Mouse (Mus musculus) ovary, postnatal 36 days (tissue): ENCODE results near the gene Hfe2.
"Not testable (repeated sequence)": the region's sequence is repeated elsewhere in the genome, so short reads cannot be mapped to it uniquely, and the experiment has no call there.

Source experiments
- DNase-seq: peaks from one replicate; pipeline ENCODE4 v3.0.0; 2022; ENCODE audit warnings: low spot score, mixed read lengths

Hfe2 gene

GRCm38 (mm10) chr3:96524914-96525313 lies at the start of gene Hfe2:
Gene Hfe2 (plus strand): TSS chr3:96525172.
- no peak for DNase-seq

DNA sequence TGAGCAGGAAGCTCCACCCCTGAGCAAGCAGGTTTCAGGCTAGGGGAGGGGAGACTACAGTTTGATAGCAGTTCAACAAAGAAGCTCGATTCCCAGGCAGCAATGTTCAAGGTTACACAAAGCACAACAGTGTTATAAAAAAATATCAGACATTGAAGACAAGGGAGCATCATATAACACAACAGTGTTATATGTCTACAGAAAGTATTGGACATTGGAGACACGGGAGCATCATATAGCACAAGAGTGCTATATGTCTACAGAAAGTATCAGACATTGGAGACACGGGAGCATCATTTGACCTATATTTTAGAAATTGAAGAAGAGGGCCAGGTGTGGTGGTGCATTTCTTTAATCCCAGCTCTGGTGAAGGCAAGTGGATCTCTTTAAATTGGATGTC lies 47.9 kb upstream of the Hfe2 start:
- no peak for DNase-seq

- no peak for DNase-seq
Measured at GRCm38 (mm10) chr3:96477558-96477957, 47.4 kb upstream of the Hfe2 start.

GRCm38 (mm10) chr3:96479249-96479648 lies 45.7 kb upstream of the Hfe2 start:
- DNase-seq = no peak

DNA sequence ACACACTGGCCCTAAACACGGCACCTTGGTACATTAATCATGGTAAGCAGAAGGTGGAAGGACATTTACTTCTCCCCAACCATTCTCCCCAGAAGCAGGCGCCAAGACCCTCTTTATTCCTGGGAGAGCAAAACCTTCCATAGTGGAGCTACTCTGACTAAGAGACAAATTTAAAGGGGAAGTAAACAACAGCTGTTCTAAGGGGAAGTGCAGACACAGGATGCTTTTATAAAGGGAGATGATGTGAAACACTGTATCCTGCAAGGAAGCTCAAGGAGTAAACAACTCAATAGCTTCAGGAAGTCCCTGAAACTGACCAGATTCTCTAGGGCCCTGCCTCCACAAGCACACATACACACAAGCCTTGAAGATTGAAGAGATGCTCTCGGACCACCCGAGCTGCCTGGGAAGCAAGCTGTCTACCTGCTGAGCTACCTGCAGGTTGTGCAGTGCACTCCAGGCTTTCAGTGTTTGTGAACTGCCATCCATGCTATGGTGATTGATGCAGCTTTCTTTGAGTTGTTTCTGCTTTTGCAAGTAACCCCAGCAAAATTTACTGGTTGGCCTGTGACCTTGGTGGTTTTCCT lies 44.2 kb upstream of the Hfe2 start:
- DNase-seq = no peak

DNA sequence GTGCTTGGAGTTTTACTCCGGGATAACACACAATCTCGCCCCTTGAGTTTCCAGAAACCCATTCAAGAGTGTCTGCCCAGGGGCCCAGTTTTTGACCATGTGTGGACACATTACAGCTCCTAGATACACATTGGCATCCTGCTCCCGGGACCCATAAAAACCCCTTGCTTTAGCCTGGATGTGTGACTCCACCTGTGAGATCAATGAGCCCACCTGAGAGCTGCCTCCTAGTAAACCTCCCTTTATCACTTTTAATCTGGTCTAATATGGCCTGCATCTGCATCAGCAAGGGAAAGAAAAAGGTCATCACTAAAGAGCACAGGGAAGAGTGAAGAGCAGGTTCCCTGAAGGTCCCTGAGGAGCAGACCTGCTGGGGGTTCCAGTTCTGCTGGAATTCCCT lies 43.1 kb upstream of the Hfe2 start:
- DNase-seq = no peak

- no peak for DNase-seq
Measured at GRCm38 (mm10) chr3:96482451-96482850, 42.5 kb upstream of the Hfe2 start.

DNA sequence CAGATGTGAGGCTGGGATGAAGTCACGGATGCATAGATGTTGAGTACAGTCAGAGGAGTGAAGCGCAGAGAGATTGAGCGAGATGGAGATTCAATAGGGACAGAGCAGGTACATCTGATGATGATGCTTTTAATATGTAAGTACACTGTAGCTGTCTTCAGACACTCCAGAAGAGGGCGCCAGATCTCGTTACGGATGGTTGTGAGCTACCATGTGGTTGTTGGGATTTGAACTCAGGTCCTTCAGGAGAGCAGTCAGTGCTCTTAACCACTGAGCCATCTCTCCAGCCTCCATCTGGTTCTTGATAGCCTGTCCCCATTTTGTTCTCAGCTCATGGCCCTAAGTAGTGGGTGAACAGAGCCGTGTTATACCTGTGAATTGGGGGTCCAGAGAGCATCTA lies 41.9 kb upstream of the Hfe2 start:
- DNase-seq = not testable (repeated sequence)

DNA sequence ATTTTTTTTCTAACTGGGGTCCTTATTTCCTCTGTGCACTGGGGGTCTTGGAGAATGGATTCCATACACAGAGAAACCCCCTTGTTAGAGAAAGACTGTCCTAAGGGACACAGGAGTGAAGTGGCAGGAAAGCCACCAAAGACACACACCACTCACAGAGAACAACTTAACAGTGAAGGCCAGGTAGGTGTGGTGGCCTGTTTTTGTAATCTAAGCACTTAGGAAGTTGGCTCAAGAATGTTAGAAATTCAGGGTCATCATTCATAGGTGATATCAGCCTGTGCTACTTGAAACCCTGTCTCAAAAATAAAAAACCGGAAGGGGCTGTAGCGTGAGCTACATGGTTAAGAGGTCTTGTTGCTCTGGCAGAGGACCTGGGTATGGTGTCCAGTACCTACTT lies 41.0 kb upstream of the Hfe2 start:
- no peak for DNase-seq

DNA sequence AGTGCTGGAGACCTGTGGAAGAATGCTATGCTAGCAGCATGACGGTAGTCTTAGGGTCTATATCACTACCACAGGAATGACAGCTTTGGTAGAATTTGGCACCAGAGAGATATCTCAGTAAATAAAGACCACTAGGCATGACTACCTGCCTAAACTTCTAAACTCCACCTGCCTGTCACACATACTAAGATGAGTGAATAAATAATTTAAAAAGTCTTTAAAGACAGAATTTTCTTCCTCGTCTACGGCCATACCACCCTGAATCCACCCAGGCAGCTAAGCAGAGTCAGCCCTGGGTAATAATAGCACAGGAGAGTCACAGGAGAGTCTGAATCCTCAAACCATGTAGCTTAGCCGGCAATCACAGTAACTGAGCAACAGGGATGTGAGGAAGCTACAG lies 40.1 kb upstream of the Hfe2 start:
- DNase-seq = no peak

GRCm38 (mm10) chr3:96485361-96485760 lies 39.6 kb upstream of the Hfe2 start:
- DNase-seq = no peak

GRCm38 (mm10) chr3:96486064-96486827 lies 38.7 kb upstream of the Hfe2 start:
- not testable (repeated sequence) for DNase-seq

DNA sequence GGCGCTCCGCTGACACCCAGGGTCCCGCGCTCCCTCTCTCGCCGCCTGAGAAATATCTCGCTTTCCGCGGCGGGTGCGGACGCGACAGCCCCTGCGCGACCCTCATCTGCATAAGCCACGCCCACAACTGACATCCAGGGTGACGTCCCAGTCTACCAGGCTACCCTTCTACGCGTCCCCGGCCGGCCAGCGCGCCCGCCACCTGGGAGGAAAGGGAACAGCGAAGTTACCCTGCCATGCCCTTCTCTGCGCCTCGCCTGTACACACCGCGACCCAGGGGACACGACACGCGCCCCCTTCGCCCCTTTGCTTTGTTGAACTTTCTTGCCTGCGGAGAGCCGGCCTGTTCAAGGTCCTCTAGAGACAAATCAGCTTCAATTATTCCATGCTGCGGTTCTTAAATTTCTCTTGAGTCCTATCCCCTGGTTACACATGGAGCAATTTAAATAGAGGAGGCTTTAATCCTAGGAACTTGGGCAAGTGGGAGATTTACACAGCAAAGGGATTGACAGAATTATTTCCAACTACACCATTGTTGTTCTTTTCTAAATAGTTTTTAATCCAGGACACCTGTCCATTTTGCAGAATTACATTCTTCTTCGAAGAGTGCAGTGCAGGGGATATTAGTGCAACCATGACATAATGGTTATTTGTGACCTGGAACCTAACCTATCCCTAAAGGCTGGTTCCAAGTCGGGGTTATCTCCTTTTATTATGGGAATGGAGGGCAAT lies 38.0 kb upstream of the Hfe2 start:
- not testable (repeated sequence) for DNase-seq

DNA sequence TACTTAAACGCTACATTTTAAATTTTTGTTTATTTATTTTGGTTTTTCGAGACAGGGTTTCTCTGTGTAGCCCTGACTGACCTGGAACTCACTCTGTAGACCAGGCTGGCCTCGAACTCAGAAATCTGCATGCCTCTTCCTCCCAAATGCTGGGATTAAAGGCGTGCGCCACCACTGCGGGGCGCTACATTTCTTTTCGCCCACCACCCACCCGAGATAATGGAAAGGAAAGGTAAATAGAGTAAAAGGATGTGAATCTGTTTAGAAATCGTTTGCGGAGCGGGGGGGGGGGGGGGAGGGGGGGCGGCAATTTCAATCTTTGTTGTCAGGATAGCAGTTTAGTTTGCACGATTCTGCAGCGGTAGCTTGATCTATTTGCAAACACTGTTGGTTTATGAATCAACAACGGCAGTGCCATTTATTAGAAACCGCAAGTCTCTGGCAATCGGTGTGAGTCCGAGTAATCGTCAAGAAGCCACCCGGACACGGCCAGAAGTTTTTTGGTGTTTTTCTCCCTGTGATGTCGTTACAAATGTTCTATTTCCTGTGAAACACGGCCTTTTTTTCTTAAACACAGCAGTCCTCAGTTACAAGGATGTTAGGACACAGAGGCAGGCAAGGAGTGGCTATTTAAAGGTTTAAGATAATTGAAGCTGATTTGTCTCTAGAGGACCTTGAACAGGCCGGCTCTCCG lies 37.2 kb upstream of the Hfe2 start:
- no peak for DNase-seq

DNA sequence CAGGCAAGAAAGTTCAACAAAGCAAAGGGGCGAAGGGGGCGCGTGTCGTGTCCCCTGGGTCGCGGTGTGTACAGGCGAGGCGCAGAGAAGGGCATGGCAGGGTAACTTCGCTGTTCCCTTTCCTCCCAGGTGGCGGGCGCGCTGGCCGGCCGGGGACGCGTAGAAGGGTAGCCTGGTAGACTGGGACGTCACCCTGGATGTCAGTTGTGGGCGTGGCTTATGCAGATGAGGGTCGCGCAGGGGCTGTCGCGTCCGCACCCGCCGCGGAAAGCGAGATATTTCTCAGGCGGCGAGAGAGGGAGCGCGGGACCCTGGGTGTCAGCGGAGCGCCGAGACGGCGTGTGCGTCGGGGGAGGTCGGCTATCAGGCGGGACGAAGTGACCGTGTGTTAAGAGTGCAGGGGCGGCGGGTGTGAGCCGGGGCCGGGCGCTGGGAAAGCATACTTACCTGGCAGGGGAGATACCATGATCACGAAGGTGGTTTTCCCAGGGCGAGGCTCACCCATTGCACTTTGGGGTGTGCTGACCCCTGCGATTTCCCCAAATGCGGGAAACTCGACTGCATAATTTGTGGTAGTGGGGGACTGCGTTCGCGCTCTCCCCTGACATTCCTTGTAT lies 36.6 kb upstream of the Hfe2 start:
- DNase-seq = not testable (repeated sequence)

DNA sequence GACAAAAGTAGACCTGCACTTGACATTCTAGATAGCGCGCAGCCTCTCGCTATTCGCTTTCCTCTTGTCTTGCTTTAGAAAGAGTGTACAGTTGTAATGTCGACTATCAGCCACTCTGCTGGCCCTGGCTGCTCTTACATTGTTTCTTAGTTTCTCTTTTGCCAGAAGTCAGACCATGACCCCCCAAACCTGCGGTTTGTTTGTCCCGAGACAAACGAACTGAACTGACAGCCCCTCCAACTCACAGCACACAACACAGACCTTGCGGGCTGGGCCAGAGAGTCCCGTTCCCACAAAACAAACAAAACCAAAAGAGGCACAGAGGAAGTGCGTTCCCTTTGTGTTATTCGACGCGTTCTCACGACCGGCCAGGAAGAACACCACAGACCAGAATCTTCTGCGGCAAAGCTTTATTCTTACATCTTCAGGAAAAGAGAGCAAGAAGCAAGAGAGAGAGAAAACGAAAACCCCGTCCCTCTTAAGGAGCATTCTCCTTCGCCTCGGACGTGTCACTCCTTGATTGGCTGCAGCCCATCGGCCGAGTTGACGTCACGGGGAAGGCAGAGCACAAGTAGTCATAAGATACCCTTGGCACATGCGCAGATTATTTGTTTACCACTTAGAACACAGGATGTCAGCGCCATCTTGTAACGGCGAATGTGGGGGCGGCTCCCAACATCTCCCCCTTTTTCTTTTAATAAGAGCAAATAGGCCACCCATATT lies 35.9 kb upstream of the Hfe2 start:
- DNase-seq = not testable (repeated sequence)

- DNase-seq = not testable (repeated sequence)
Measured at GRCm38 (mm10) chr3:96489636-96490035, 35.3 kb upstream of the Hfe2 start.

DNA sequence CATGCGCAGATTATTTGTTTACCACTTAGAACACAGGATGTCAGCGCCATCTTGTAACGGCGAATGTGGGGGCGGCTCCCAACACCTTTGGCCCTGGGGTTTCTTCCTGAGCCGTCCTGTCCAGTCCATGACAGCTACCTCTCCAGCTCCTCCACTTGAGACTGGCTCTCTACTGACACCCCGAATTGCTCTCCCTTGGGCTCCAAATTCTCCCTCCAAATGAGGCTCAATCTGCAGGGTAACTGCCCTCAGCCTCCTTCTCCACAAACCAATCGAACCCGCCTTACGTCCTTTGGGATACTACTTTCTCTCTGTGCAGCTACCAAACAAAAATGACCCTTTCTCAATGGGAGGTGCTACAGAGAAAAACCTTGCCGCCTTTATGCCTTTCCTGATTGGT lies 30.5 kb upstream of the Hfe2 start:
- DNase-seq = not testable (repeated sequence)

DNA sequence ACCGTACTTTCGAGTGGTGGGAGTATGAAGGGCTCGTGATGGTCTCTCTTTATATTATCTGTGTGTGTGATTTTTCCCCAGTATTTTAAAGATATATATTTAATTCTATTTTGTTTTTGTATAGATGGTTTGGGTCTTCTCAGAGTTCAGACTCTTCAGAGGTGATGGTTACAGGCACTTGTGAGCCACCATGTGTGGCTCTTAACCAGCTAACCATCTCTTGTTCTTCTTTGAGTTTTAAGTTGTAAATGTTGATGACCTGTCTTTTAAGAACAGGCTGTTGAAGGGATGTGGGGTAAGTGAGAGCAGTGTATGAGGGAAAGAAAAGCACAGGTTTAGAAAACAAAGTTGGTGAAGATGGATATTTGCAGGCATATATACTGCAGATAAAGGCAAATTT lies 30.1 kb upstream of the Hfe2 start:
- no peak for DNase-seq

DNA sequence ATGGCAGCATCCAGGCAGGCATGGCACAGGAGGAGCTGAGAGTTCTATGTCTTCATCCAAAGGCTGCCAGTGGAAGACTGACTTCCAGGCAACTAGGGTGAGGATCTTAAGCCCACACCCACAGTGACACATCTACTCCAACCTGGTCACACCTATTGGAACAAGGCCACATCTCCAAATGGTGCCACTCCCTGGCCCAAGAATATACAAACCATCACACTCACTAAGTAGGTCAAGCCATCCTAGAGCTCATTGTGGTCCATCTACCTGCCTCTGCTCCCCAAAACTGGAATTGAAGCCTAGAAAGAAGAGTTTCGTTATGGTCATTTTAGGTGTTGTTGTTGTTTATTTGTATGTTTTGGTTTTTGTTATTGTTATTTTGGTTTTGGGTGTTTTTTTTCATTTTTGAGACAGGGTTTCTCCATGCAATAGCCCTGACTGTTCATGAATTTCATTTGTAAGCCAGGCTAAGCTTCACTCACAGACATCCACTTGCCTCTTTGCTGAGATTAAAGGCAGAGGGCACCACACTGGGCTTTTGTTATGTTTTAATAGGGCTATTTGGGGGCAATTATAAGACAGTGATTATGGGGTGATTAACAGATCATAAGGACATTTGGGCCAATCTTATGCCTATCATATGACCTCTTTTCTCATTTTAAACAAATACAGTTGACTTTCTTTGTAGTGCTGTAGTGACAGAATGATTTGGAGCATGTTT lies 29.3 kb upstream of the Hfe2 start:
- no peak for DNase-seq

DNA sequence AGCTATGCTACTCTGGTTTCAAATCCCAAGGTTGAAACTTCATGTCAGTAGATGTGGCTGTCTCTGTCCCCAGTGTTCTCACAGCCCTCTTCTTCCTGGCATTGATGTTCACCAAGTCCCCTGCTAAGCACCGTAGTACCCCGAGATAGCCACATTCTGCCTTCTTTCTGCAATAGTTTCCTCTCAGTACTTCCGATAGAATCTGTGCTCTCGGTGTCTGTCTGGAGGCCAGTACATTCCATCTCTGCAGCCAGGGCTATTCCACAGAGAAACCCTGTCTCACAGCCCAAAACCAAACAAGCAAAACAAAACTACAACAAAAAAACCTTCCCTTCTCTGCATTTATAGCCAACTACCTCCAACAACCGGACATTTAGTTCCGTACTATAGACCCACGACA lies 28.8 kb upstream of the Hfe2 start:
- no peak for DNase-seq
